Mouse (Mus musculus) liver, embryonic 14.5 days (tissue): Measurements from ENCODE around the gene Exoc3l. TPM values are rescaled to one million over a fixed set of nuclear protein-coding genes. Genes with fewer than 3 reads are reported as not detected.

Source experiments
- ATAC-seq: fragments of 200-750 bp; cut with Nextera tagmentation; 2 replicates; pipeline ENCODE4 v1.8.0; 2017; ENCODE audit warnings: moderate number of reproducible peaks, mild to moderate bottlenecking, moderate library complexity; ENCODE audit not compliant: insufficient read depth
- DNase-seq, 3 experiments: peaks; one replicate each; pipeline ENCODE4 v3.0.0-alpha.2; 2012 to 2013; ENCODE audit warnings: low read depth in 3 of 3, low spot score in 3 of 3
- H3K27ac ChIP-seq: fragments of 300-500 bp; sonication (generic); 2 replicates; pipeline ENCODE4 v1.5.1; 2014; ENCODE audit warnings: moderate library complexity, mild to moderate bottlenecking, control low read depth, inconsistent platforms
- H3K27me3 ChIP-seq: fragments of 300-500 bp; sonication (generic); 2 replicates; pipeline ENCODE4 v1.6.1; 2014; ENCODE audit warnings: mild to moderate bottlenecking, low read length, moderate library complexity; ENCODE audit not compliant: control insufficient read depth, insufficient read depth
- H3K36me3 ChIP-seq: fragments of 300-500 bp; sonication (generic); replicated peaks from 2 replicates; pipeline ENCODE4 v1.6.1; 2014; ENCODE audit warnings: low read depth; ENCODE audit not compliant: control insufficient read depth, insufficient read depth
- H3K4me1 ChIP-seq, 2 experiments: fragments of 200-500 bp in 1 of 2; fragments of 300-500 bp in 1 of 2; sonication (generic) in 1 of 2; replicated peaks; 2 replicates each; pipeline ENCODE4 v1.6.1; 2012 to 2014; ENCODE audit warnings: antibody characterized with exemption in 1 of 2, inconsistent platforms in 1 of 2, low read length in 1 of 2; ENCODE audit not compliant: control insufficient read depth in 2 of 2, insufficient read depth in 2 of 2
- H3K4me2 ChIP-seq: fragments of 300-500 bp; sonication (generic); 2 replicates; pipeline ENCODE4 v1.6.1; 2014; ENCODE audit warnings: low read depth, mild to moderate bottlenecking, control low read depth, moderate library complexity
- H3K4me3 ChIP-seq, 2 experiments: fragments of 200-500 bp in 1 of 2; fragments of 300-500 bp in 1 of 2; sonication (generic) in 1 of 2; 2 replicates each; pipeline ENCODE4 v1.5.1; 2012 to 2014; ENCODE audit warnings: low read depth in 2 of 2, low read length in 2 of 2, mild to moderate bottlenecking in 2 of 2, control low read depth in 1 of 2, inconsistent platforms in 1 of 2, moderate library complexity in 1 of 2; ENCODE audit not compliant: insufficient read depth in 1 of 2
- H3K9ac ChIP-seq: fragments of 300-500 bp; sonication (generic); replicated peaks from 2 replicates; pipeline ENCODE4 v1.6.1; 2014; ENCODE audit warnings: mild to moderate bottlenecking, control low read depth, moderate library complexity
- H3K9me3 ChIP-seq: fragments of 300-500 bp; sonication (generic); 2 replicates; pipeline ENCODE4 v1.6.1; 2016; ENCODE audit warnings: low read length, mixed read lengths; ENCODE audit not compliant: control insufficient read depth
- CTCF ChIP-seq: IDR thresholded peaks from 2 replicates; pipeline ENCODE4 v1.5.1; 2016; ENCODE audit warnings: antibody characterized with exemption, low read depth, control low read depth
- EP300 ChIP-seq: IDR thresholded peaks from 2 replicates; pipeline ENCODE4 v1.6.1; 2016; ENCODE audit warnings: antibody characterized with exemption, low read depth
- WGBS: fragments of 180-500 bp; shearing (Covaris S2); extraction: QIAGEN DNeasy Blood & Tissue Kit; methylation state at CpG from one replicate; pipeline ENCODE4 v1.1.7; 2014; ENCODE audit not compliant: insufficient replicate concordance; 5-methylcytosine and 5-hydroxymethylcytosine counted together
- polyA plus RNA-seq, 2 experiments: library from polyadenylated mRNA; depleted of rRNA in 1 of 2; stranded (reverse) in 1 of 2; unstranded in 1 of 2; fragments of >200 nt; fragmentation: Nextera tagmentation in 1 of 2; extraction: Ambion mirVana in 1 of 2; gene quantifications; 2 replicates each; pipeline versions ENCODE4 v1.2.1 to v1.2.3; 2012 to 2014

The Exoc3l gene
- polyA plus RNA-seq, 2 experiments = 4.5 to 6.5 TPM

- peak within 1 kb of the TSS; percentile 78 to 89 for H3K4me3 ChIP-seq
- TF ChIP-seq EP300 (no peak), CTCF (no peak)
- H3K4me1 ChIP-seq = peaks cover 6 to 16% of the 10 kb centered on the region in 2 experiments
- no peaks in the 10 kb centered on the region for H3K36me3 ChIP-seq
- DNase-seq = peak in 2 of 3 experiments; percentile 52 to 58
- peaks cover 43% of the 10 kb centered on the region for H3K27me3 ChIP-seq
- H3K9ac ChIP-seq = peak within 1 kb of the TSS; percentile 86
- 1% methylated on average over 54 of the region's 54 CpGs for WGBS
- ATAC-seq = peak; percentile 82
- H3K27ac ChIP-seq = no peak within 1 kb of the TSS
- H3K4me2 ChIP-seq = peak within 1 kb of the TSS; percentile 98
- no peaks in the 10 kb centered on the region for H3K9me3 ChIP-seq
Measured at GRCm38 (mm10) chr8:105264024-105264982, 31.6 kb downstream of the Exoc3l start, which contains the start of the genes Tradd and Fbxl8. Gene Tradd, minus strand, starts transcription at chr8:105264609. Gene Fbxl8, plus strand, starts transcription at chr8:105264648.

- no peaks in the 10 kb centered on the region for H3K9me3 ChIP-seq
- peak overlapping the region; percentile 78 to 89; a peak in 3 of 4 replicates for H3K4me3 ChIP-seq
- no peaks in the 10 kb centered on the region for H3K36me3 ChIP-seq
- DNase-seq = no peak
- no peak for TF ChIP-seq EP300
- no peak for TF ChIP-seq CTCF
- 43% methylated on average over 16 of the region's 16 CpGs for WGBS
- H3K27ac ChIP-seq = no peak overlapping the region
- peaks cover 43% of the 10 kb centered on the region for H3K27me3 ChIP-seq
- peaks cover 6 to 16% of the 10 kb centered on the region in 2 experiments for H3K4me1 ChIP-seq
- peak overlapping the region; percentile 98 for H3K4me2 ChIP-seq
- ATAC-seq = no peak
- H3K9ac ChIP-seq = no peak overlapping the region
Measured at GRCm38 (mm10) chr8:105263244-105263912, 32.5 kb downstream of the Exoc3l start.

DNA sequence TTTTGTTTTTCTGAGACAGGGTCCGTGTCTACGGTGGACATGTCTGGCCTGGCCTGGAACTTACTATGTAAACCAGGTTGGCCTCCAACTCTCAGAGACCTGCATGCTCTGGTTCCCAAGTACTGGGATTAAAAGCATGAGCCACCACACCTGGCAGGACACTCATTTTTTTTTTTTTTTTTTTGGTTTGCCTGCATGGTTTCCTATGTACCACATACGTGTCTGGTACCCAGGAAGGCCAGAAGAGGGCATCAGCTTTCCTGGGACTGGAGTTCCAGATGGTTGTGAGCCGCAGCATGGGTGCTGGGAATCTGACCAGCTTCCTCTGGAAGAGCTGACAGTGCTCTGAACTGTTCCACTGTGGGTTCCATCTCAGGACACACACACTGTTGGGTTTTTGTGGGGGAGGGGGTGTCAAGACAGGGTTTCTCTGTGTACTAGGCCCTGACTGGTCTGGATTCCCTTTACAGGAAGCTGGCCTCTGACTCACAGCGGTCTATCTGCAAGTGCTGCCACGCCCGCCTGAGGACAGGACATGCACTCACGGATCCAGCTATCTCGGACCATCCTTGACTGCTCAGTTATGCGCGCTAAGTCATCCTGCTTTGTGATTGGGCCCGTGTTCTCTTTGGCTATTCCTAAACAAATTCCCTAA lies 34.4 kb downstream of the Exoc3l start:
- Histone ChIP-seq H3K4me3 (no peak overlapping the region), H3K9me3 (no peaks in the 10 kb centered on the region), H3K4me2 (no peak overlapping the region), H3K27ac (no peak overlapping the region), H3K27me3 (peaks cover 25% of the 10 kb centered on the region), H3K4me1 (peaks cover 6 to 16% of the 10 kb centered on the region in 2 experiments), H3K9ac (no peak overlapping the region), H3K36me3 (no peaks in the 10 kb centered on the region)
- ATAC-seq (no peak), DNase-seq (no peak)
- no peak for TF ChIP-seq EP300
- 0 out of 2 replicates have a peak, but pooled peaks have one; percentile 13 for TF ChIP-seq CTCF
- 66% methylated on average over 12 of the region's 12 CpGs for WGBS

DNA sequence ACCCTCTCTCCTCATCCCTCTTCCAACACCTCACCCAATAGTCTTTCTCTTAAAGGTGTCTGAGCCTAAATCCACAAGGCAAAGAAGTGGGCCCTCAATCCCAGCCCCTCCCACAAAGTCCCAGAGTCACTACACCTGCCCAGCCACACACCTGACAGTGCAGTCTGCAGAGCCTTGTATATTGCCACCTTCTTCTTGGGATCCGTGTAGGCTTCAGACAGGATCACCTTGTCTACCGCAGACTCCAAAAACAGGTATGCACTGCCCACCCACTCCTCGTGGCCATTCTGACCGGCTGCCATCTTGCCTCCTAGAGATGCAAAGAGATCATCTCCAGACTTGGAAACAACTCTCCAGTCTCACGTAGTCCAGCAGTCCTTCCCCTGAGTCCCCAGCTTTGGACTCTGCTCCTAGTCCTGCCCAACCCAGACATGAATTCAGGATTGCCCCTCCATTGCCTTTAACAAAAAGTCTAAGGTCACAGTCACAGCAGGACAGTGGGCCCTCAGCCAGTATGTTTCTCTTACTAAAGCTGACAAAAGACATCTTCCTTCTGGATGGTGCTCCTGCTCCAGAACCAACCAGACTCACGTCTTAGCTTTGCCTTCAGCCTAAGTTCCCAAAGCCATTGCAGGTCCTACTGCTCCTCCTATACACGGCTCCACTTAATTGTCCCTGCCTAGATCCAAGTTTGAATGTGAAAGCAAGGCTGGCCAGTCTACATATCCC lies 35.4 kb downstream of the Exoc3l start:
- Histone ChIP-seq H3K27ac (no peak overlapping the region), H3K4me1 (peaks cover 10 to 20% of the 10 kb centered on the region in 2 experiments), H3K36me3 (no peaks in the 10 kb centered on the region), H3K4me3 (no peak overlapping the region), H3K27me3 (peaks cover 21% of the 10 kb centered on the region), H3K9ac (no peak overlapping the region), H3K4me2 (no peak overlapping the region; the same call in 1 of the 2 replicates), H3K9me3 (no peaks in the 10 kb centered on the region)
- DNase-seq (no peak), ATAC-seq (no peak)
- TF ChIP-seq CTCF (no peak), EP300 (no peak)
- WGBS = 65% methylated on average over 7 of the region's 7 CpGs
